Mouse (Mus musculus) heart, adult 8-10 months (tissue): ENCODE data around the gene Slc39a11. TPM values are rescaled to one million over a fixed set of nuclear protein-coding genes. Genes with fewer than 3 reads are reported as not detected.

ENCODE experiments used
- DNase-seq: peaks from one replicate; pipeline ENCODE4 v3.0.0; 2022; ENCODE audit warnings: low spot score
- total RNA-seq, 4 experiments: library from RNA; stranded (reverse); gene quantifications; 2 replicates each; pipeline ENCODE4 v1.2.4; 2022

The Slc39a11 gene
- total RNA-seq, 4 experiments from 2014 or later = 2.8 to 4.4 (median 4.0) TPM

- no peak for DNase-seq
Measured at GRCm38 (mm10) chr11:113246475-113246874, 403.4 kb downstream of the Slc39a11 start.

DNA sequence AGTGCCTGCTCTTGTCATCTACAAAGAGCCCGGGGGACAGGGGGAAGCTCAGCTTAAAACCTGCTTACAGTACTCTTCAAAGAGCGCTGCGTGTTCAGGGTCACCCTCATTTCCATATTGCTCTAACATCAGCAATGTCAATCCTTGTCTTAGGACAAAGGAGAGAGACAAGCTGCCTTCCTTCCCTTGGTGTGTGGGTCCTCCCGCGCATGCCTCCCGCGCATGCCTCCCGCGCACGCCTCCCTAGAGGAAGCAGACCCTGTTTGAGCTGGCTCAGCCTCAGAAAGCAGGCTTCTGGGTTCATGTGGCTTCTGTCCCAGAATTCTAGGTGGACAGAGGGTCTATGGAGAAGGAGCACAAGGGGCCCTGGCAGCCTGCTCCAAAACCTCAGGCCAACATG, 404.2 kb downstream of the Slc39a11 start:
- no peak for DNase-seq

GRCm38 (mm10) chr11:113234432-113234831, 415.4 kb downstream of the Slc39a11 start:
- no peak for DNase-seq

- DNase-seq = no peak
Measured at GRCm38 (mm10) chr11:113232049-113232448, 417.8 kb downstream of the Slc39a11 start.

GRCm38 (mm10) chr11:113230410-113231132, 419.3 kb downstream of the Slc39a11 start:
- DNase-seq = no peak

DNA sequence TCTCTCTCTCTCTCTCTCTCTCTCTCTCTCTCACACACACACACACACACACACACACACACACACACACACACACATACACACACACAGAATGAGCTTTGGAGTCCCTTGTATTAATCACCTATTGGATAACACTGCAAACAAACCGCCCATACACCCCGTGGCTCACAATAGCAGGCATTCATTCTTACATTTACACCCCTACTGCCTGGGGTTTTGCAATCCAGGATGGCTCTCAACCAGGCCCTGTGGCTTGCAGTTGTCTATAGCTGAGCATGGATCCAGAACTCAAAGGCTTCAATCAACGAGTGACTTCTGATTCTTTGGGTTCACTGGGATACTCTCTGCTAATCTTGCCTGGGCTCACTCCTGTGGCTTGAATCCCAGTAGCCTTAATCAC, 424.1 kb downstream of the Slc39a11 start:
- no peak for DNase-seq

DNA sequence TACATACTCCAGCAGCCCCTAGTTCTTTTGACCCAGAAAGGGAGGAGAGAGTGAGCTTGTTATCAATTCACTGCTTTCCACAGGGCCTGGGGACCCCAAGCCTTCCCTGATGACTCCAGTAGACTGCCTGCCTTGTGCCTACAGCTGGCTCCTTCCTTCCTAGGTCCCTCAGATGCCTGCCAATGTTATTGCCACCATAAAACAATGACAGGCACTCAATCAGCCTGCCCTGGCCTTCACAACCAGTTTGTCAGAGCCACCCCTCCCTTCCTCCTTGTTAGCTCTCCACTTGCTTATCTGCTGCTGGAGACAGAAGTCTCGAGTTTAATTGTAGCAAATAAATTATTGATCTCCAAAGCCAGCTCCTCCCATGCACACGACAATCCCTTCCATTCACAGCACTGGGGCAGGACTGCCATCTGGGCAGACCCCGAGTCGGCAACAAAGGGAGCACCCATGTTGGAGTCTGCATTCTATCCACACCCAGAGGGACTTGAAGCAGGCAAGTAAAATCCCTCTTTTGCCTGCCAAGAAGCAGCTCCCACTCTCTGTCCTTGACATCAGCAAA, 426.0 kb downstream of the Slc39a11 start:
- DNase-seq = no peak

GRCm38 (mm10) chr11:113221267-113222195, 428.3 kb downstream of the Slc39a11 start:
- DNase-seq = no peak

GRCm38 (mm10) chr11:113220649-113221048, 429.2 kb downstream of the Slc39a11 start:
- no peak for DNase-seq

GRCm38 (mm10) chr11:113214741-113215140, 435.1 kb downstream of the Slc39a11 start:
- DNase-seq = no peak

DNA sequence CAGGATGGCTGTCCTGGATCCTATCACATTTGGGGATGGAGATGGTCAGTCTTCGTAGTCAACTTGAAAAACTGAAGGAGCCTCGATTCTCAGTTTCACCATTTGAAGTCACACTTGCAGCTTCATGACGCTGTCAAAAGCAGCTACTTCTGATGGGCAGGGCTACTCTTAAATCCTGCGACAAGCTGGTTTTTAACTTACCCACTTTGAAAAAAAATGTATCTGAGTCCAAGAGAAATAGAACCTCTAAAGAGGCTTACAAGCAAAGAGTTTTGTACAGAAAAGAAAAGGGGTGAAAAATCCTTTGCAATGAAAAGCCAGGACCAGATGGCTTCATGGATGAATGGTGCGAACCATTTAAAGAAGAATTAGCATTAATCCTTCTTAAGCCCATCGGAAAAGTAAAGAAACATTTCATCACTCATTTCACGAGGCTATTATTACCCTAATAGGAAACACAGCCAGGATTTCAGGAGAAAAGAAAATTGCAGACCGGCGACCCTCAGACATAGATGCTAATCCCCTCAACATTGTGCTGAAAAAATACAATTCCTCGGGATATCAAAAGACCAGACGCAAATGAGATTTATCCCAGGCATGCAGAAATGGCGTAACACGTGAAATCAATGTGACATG, 437.4 kb downstream of the Slc39a11 start:
- DNase-seq = no peak

DNA sequence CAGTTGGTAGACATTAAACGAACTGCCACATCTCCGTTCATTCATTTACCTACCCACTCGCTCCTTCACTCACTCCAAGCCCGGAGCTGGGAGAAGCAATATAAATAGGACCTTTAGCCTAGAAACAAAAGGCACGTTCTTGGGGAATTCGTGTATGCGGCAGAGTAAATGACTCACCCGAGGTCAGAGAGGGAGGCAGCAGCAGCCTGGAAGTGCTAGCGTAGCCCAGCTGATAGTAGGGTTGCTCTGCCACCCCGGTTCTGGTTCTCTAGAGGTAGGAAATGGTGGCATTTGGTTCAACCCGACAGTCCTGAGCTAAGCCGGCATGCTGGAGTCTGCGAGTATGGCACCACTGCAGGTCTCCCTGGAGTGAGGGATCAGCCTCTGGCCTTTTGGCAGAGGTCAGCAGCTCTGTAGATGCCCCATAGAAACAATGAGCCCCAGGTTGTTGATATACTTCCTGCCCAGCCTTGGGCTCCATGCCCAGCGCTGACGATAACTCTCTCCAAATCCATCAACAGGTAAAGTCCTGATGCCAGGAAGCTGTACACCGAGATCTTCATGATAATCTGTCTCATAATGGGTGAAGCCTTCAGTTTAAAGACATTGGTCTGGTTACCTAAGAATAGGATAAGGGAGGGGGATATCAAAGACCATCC, 440.5 kb downstream of the Slc39a11 start:
- DNase-seq = no peak

DNA sequence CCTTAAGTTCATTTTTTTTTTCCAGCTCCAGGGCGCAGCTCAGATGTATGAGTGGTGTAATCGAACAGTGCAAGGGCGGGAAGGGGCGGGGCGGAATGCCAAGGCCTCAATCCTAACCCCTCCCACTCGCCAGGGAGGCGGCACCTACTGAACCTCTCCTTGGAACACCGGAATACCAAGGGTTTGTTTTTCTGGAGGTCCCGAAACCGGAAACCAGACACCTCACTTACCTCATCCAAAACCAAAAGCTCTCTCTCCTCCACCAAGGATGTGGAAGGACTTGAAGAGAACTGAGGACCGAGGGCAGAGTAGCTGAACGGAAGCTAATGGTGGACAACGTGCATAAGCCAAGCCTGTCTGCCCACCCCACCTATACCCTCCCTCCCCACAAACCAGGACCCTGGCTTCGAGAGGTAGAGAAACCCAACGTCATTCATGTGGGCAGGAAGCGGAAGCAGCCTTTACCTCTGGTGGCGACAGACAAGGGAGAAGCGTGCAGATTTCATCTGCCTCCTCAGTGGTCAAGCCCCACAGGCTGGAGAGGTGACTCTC, 441.3 kb downstream of the Slc39a11 start:
- DNase-seq = no peak

- DNase-seq = no peak
Measured at GRCm38 (mm10) chr11:113207966-113208365, 441.9 kb downstream of the Slc39a11 start.

DNA sequence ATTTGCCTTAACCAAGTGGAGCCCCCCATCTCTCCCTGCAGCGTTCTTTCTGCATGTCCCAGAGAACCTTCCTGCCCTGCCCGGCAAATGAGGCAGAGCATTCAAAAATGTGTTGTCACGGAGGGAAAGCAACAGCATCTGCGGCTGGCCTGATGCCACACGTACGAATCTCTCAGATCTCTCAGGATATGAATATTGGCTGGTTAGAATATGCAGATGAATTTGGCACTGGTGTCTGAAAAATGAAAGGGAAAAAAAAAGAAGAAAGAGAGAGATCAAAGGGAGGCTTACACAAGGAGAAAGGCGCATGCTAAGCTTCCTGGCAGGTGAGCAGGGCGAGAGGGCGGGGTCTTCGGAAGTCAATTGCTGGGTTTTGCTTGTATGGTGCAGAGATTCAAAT, 443.8 kb downstream of the Slc39a11 start:
- DNase-seq = no peak

DNA sequence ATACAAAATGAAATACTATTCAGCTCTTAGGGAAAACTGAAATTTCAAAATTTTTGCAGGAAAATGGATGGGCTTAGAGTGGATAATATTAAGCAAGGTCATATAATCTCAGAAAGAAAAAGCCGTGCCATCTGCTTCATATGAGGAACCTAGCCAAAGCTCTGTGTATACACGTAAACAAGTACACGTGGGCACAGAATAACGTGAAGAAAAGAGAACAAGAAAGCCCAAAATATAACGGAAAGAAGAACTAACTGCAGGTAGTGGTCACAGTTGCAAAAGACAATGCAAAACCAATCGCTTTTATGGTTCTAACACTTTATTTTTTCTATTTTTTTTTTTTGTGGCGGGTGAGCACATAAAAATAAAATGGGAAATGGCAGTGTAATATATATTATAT, 446.9 kb downstream of the Slc39a11 start:
- DNase-seq = no peak

- peak; percentile 83 for DNase-seq
Measured at GRCm38 (mm10) chr11:113201470-113201997, 448.3 kb downstream of the Slc39a11 start.

DNA sequence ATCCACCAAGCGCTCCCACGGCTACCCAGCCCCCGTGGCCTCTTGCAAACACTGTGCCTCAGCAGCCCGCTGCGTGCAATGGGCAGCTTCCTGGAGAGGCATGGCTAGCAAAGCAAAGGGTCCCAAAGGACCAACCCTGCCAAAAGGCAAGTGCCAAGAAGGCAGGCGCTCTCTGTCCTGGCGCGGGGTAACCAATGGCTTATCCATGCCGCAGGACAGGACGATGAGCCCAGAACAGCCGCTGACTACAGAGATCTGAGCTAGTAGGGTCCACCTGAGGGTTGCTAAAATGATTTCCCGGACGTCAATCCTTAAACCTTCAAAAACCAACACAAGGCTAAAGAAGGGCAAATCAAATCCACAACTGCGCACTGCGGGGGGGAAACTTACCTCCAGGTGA, 449.0 kb downstream of the Slc39a11 start:
- no peak for DNase-seq

DNA sequence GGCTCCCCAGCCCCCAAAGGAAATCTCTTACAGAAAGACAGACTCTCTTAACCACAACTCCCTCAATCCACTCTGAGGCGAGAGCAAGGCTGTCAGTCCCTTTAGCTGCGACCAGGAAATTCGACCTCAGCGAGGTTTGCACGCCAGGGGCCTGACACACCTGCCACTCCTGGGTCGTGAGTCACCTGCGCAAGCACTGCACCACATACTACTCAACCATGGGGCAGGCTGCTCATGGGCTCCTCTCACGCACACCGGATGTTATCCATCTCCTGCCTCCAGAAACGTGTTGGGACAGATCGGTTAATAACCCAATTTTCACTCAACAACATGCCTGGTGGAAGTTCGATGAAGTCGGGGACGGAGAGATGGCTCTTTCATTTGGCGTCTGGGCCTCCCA, 451.3 kb downstream of the Slc39a11 start:
- no peak for DNase-seq

GRCm38 (mm10) chr11:113197624-113198023, 452.3 kb downstream of the Slc39a11 start:
- no peak for DNase-seq
